Mouse (Mus musculus) heart, adult 2 months (tissue): Measurements from ENCODE around the gene Suco. TPM values are rescaled to one million over a fixed set of nuclear protein-coding genes. Genes with fewer than 3 reads are reported as not detected.

Source experiments
- DNase-seq, 2 experiments: peaks; one replicate each; pipeline ENCODE4 v3.0.0; 2021
- H3K27ac ChIP-seq: fragments of 200-600 bp; 2 replicates; pipeline ENCODE4 v1.8.1; 2022
- H3K27me3 ChIP-seq: fragments of 200-500 bp; 2 replicates; pipeline ENCODE4 v1.6.1; 2012; ENCODE audit warnings: mild to moderate bottlenecking, low read length, inconsistent platforms, mixed read lengths; ENCODE audit not compliant: control insufficient read depth, insufficient read depth
- H3K36me3 ChIP-seq: fragments of 200-500 bp; 2 replicates; pipeline ENCODE4 v1.6.1; 2012; ENCODE audit warnings: low read length, inconsistent platforms; ENCODE audit not compliant: control insufficient read depth, insufficient read depth
- H3K4me1 ChIP-seq: fragments of 200-500 bp; 2 replicates; pipeline ENCODE4 v1.6.1; 2011; ENCODE audit warnings: low read length; ENCODE audit not compliant: control insufficient read depth, insufficient read depth
- H3K4me3 ChIP-seq: fragments of 200-600 bp; 2 replicates; pipeline ENCODE4 v1.8.1; 2022
- H3K79me2 ChIP-seq: fragments of 200-500 bp; replicated peaks from 2 replicates; pipeline ENCODE4 v1.6.1; 2012; ENCODE audit warnings: mild to moderate bottlenecking, inconsistent platforms, low read length, moderate library complexity, mixed read lengths; ENCODE audit not compliant: control insufficient read depth, insufficient read depth
- H3K9ac ChIP-seq: fragments of 200-500 bp; 2 replicates; pipeline ENCODE4 v1.6.1; 2012; ENCODE audit warnings: low read depth, mild to moderate bottlenecking, control low read depth, inconsistent platforms, low read length, mixed read lengths
- CTCF ChIP-seq: fragments of 200-600 bp; IDR thresholded peaks from 2 replicates; pipeline ENCODE4 v1.8.1; 2022; ENCODE audit warnings: antibody characterized with exemption, mild to moderate bottlenecking, moderate library complexity
- EP300 ChIP-seq: fragments of 200-500 bp; IDR thresholded peaks from 2 replicates; pipeline ENCODE4 v1.6.1; 2011; ENCODE audit warnings: low read depth, low read length, control low read depth; ENCODE audit not compliant: insufficient read depth
- POLR2A ChIP-seq: fragments of 200-500 bp; IDR thresholded peaks from 2 replicates; pipeline ENCODE4 v1.6.1; 2011; ENCODE audit warnings: mild to moderate bottlenecking, low read depth, low read length, control low read depth; ENCODE audit not compliant: insufficient read depth
- WGBS: fragments of 180-500 bp; shearing (Covaris S2); methylation state at CpG from one replicate; pipeline ENCODE4 v1.1.7; 2018; 5-methylcytosine and 5-hydroxymethylcytosine counted together
- intact Hi-C: fragments of 180-260 bp; cut with DNase I; formaldehyde crosslinking; loops from one replicate; pipeline ENCODE4 v1.15.1; 2025
- polyA plus RNA-seq: library from polyadenylated mRNA; depleted of rRNA; stranded (reverse); fragments of >200 nt; gene quantifications from 2 replicates; pipeline ENCODE4 v1.2.3, GENCODE M21; 2012
- total RNA-seq, 2 experiments: library from RNA; stranded (reverse); gene quantifications; 2 replicates each; pipeline ENCODE4 v1.2.3; 2021

Gene Suco
- total and polyA plus RNA-seq, 3 experiments = 2.6 to 15.1 (median 13.8) TPM

GRCm38 (mm10) chr1:161791854-161792686, 84.4 kb downstream of the Suco start:
- no peak overlapping the region for H3K4me3 ChIP-seq
- DNase-seq = no peak
- no peak overlapping the region for H3K9ac ChIP-seq
- WGBS = 79% methylated on average over 8 of the region's 8 CpGs
- no peaks in the 10 kb centered on the region for H3K27me3 ChIP-seq
- H3K79me2 ChIP-seq = no peaks in the 10 kb centered on the region
- H3K27ac ChIP-seq = no peak overlapping the region
- no peaks in the 10 kb centered on the region for H3K36me3 ChIP-seq
- intact Hi-C loops = no loop called here
- H3K4me1 ChIP-seq = no peaks in the 10 kb centered on the region
- TF ChIP-seq CTCF (no peak), POLR2A (no peak), EP300 (no peak)

- Histone ChIP-seq H3K4me3 (no peak within 1 kb of the TSS), H3K36me3 (no peaks in the 10 kb centered on the region), H3K27ac (no peak within 1 kb of the TSS), H3K27me3 (no peaks in the 10 kb centered on the region), H3K9ac (no peak within 1 kb of the TSS), H3K4me1 (no peaks in the 10 kb centered on the region), H3K79me2 (no peaks in the 10 kb centered on the region)
- intact Hi-C loops = no loop called here
- TF ChIP-seq CTCF (no peak), POLR2A (no peak), EP300 (no peak)
- no peak for DNase-seq
- 71% methylated on average over 9 of the region's 9 CpGs for WGBS
These were observed 88.1 kb downstream of the Suco start, which contains the start of gene Fasl for GRCm38 (mm10) chr1:161788339-161788738. Gene Fasl, minus strand, starts transcription at chr1:161788495.

- no peaks in the 10 kb centered on the region for H3K79me2 ChIP-seq
- H3K4me3 ChIP-seq = no peak overlapping the region
- no peaks in the 10 kb centered on the region for H3K4me1 ChIP-seq
- no peak for TF ChIP-seq CTCF
- no peak for TF ChIP-seq POLR2A
- TF ChIP-seq EP300 = no peak
- no peak overlapping the region for H3K27ac ChIP-seq
- intact Hi-C loops = no loop called here
- H3K36me3 ChIP-seq = no peaks in the 10 kb centered on the region
- DNase-seq = no peak
- H3K9ac ChIP-seq = no peak overlapping the region
- WGBS = 58% methylated on average over 2 of the region's 2 CpGs
- no peaks in the 10 kb centered on the region for H3K27me3 ChIP-seq
These were observed 93.8 kb downstream of the Suco start for GRCm38 (mm10) chr1:161782725-161783124.

GRCm38 (mm10) chr1:161781594-161781993, 94.9 kb downstream of the Suco start:
- H3K27ac ChIP-seq = no peak overlapping the region
- no peaks in the 10 kb centered on the region for H3K36me3 ChIP-seq
- no peaks in the 10 kb centered on the region for H3K79me2 ChIP-seq
- intact Hi-C loops = no loop called here
- 88% methylated on average over 5 of the region's 5 CpGs for WGBS
- TF ChIP-seq POLR2A = no peak
- no peak for TF ChIP-seq EP300
- TF ChIP-seq CTCF = no peak
- no peaks in the 10 kb centered on the region for H3K27me3 ChIP-seq
- no peak for DNase-seq
- H3K4me1 ChIP-seq = no peaks in the 10 kb centered on the region
- H3K9ac ChIP-seq = no peak overlapping the region
- no peak overlapping the region for H3K4me3 ChIP-seq

- no peaks in the 10 kb centered on the region for H3K79me2 ChIP-seq
- H3K27me3 ChIP-seq = no peaks in the 10 kb centered on the region
- TF ChIP-seq POLR2A (no peak), CTCF (no peak), EP300 (no peak)
- H3K4me1 ChIP-seq = no peaks in the 10 kb centered on the region
- H3K4me3 ChIP-seq = no peak overlapping the region
- intact Hi-C loops = no loop called here
- no peak overlapping the region for H3K9ac ChIP-seq
- H3K27ac ChIP-seq = no peak overlapping the region
- H3K36me3 ChIP-seq = no peaks in the 10 kb centered on the region
- DNase-seq = no peak
These were observed 97.4 kb downstream of the Suco start for GRCm38 (mm10) chr1:161779057-161779456.

- no peak overlapping the region for H3K4me3 ChIP-seq
- TF ChIP-seq POLR2A (no peak), CTCF (no peak), EP300 (no peak)
- no peak for DNase-seq
- WGBS = 72% methylated on average over 6 of the region's 6 CpGs
- H3K27me3 ChIP-seq = no peaks in the 10 kb centered on the region
- intact Hi-C loops = no loop called here
- H3K9ac ChIP-seq = no peak overlapping the region
- H3K27ac ChIP-seq = no peak overlapping the region
- H3K36me3 ChIP-seq = no peaks in the 10 kb centered on the region
- H3K4me1 ChIP-seq = no peaks in the 10 kb centered on the region
- H3K79me2 ChIP-seq = no peaks in the 10 kb centered on the region
These were observed 101.3 kb downstream of the Suco start for GRCm38 (mm10) chr1:161775151-161775550.
